Mouse (Mus musculus) 3134 (cell line): ENCODE results near the gene Arg1.

Source experiments
- DNase-seq: peaks from one replicate; pipeline ENCODE4 v3.0.0-alpha.2; 2011; ENCODE audit warnings: low spot score; ENCODE audit not compliant: insufficient read length; ENCODE audit errors: extremely low read depth

Gene Arg1

DNA sequence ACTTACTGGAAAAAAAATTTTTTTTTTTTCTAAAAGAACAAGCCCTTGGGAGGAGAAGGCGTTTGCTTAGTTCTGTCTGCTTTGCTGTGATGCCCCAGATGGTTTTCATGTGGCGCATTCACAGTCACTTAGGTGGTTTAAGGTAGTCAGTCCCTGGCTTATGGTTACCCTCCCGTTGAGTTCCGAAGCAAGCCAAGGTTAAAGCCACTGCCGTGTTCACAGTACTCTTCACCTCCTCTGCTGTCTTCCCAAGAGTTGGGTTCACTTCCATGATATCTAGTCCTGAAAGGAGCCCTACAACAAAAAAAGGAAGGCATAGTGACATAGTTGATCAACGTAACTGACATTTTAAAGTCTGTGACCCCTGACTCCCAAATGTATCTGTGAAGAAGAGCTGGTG is 11.8 kb downstream of the Arg1 start:
- no peak for DNase-seq

DNA sequence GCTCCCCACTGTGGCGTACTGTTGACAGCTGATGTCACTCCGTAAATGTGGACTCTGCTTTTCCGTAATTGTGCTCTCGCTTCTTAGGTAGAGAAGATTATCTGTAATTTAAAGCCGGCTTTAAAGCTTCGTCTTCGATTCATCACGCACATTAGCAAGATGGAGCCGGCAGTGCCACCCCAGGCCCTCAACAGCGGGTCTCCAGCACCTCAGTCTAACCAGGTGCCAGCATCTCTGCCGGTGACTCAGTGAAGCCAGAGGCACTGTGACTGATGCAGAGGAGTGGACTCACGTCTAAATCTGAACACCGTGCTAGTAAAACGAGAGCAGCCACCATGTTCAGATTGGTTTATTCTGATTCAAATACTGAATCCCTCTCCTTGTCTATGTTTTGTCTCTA is 14.7 kb downstream of the Arg1 start:
- no peak for DNase-seq

DNA sequence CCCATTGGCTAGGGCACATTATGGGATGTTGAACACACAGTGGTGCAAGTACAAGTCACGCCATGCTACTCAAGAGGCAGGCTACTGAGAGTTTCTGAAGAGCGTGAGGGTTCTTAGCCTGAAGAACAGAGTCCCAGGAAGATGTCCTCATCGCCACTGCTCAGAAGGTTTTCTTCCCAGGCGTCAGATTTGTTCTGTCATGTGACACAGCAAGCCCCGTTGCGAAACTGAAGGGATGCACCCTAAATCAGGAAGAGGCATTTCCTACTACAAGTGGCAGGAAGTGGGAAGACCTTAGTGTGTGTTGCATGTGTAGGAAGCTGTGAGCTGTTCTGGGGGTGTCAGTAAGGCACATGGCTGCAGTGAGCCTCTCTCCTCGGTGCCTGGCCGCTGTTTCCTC is 16.1 kb downstream of the Arg1 start:
- DNase-seq, result no peak

DNA sequence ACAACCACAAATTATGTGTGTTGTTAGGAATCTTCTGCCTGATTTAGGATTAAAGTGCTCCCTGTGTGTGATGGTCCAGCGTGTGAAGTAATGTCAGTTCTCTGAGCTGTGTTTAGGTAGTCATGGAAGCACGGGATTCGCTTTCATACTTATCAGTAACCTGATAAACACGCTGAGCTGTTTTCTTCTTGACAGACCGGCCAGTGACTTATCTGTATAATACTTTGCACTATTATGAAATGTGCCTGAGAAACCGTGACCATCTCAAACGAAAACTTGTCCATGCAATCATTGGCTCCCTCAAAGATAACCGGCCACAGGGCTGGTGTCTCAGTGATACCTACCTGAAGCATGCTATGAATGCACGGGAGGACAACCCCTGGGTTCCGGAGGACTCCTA is 21.7 kb downstream of the Arg1 start:
- DNase-seq, result no peak

DNA sequence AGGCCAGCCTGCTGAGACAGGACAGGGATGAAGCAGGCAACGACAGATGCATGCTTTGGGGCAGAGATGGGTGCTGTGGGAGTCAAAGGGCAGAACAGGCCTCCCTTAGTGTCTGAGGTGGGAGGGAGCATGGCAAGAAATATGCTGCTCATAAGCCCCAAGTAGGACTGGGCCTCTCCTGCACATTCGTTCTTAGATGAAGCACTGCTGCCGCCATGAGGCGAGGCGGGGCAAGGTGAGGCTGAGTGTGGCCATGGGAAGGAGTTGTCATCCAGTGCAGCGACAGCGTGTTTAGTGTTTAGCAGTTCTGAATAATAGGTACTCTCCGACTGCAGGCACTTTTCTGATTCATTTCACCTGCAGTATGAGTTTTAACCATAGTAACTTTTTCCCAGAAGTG is 31.4 kb downstream of the Arg1 start:
- DNase-seq, result no peak

DNA sequence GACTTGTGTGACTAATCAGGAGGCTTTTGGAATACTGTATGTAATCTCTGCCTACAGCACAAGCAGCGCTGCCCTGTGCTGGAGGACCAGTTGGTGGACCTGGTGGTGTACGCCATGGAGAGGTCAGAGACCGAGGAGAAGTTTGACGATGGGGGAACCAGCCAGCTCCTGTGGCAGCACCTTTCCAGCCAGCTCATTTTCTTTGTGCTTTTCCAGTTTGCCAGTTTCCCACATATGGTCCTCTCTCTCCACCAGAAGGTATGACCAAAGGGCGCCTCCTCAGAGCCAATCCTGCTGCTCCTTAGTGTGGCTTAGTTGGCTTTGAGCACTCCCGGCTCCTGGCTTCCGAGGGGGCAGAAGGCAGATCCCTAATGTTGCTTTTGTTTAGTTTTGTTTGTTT is 38.9 kb downstream of the Arg1 start:
- no peak for DNase-seq

DNA sequence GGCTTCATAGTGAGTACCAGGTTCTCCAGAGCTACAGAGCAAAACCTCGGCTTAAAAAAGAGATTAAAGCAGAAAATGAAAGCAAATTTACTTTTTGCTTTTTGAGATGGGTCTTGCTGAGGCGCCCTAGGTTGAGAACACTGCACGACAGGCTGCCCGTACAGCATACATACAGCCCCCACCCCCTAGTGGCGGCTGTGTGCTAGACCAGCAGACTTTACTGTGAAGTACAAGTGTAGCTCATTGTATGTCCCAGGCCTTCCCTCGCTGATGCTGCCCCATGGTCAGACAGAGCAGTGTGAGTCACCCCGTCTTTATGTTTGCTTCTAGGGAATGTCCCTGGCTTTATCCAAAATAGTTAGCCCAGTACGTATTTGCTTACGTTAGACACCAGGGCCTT is 41.3 kb downstream of the Arg1 start:
- DNase-seq, result no peak

DNA sequence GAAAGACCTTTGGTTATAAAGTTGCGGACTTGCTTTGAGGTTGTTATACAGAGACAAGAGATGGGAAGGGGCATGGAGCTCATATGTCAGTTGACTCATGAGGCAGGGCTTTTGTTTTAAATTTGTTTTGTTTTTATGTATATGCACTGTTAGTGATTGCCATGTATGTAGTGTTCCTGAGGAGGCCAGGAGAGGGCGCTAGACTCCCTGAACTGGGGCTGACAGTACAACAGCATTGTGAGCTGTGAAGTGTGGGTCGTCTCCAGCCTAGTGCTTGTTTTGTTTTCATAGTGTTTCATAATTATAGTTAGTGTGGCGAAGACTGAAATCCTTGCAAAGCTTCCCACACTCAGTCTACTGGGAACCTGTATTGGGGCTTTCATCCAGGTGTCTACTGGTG is 53.7 kb downstream of the Arg1 start:
- no peak for DNase-seq

DNA sequence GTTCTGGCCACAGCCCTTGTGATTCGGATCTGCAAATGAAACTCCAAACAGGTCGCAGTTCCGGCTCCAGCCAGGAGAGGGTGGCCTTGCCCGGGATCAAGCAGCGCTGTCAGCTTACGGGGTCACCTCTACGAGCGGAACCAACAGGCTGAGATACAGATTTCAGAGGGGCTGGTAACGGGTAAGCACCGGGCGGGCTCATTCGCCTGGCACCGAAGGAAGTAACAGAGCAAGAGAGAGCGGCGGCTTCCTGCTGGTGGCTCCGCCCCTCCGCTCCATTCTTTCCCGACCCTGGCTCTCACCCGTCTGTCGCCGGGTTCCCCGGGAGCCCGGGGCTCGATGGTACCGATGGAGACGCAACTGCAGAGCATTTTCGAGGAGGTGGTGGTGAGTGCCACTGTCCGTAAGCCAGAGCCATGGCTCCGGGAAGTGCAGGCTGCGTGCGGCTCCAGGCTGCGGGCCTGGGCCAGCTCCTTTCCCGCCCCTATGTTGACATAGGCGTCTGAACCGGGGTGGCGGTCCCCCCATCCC is 57.5 kb downstream of the Arg1 start, which contains the start of gene Med23:
Gene Med23 (plus strand): TSS at position 227 of the 531 bp plus-strand sequence.
- peak; percentile 91 for DNase-seq
